Mouse (Mus musculus) bone marrow macrophage, adult 2 months (primary cell): Measurements from ENCODE around the gene Chst8. TPM values are rescaled to one million over a fixed set of nuclear protein-coding genes. Genes with fewer than 3 reads are reported as not detected.

Source experiments
- H3K27ac ChIP-seq: 2 replicates; pipeline ENCODE4 v1.5.1; 2012; ENCODE audit warnings: low read depth, low read length; ENCODE audit not compliant: insufficient read depth
- H3K4me1 ChIP-seq: 2 replicates; pipeline ENCODE4 v1.6.1; 2012; ENCODE audit warnings: low read length; ENCODE audit not compliant: control insufficient read depth, insufficient read depth
- H3K4me3 ChIP-seq: 2 replicates; pipeline ENCODE4 v1.5.1; 2012; ENCODE audit warnings: mild to moderate bottlenecking, low read length, moderate library complexity; ENCODE audit not compliant: insufficient read depth
- CTCF ChIP-seq: IDR thresholded peaks from 2 replicates; pipeline ENCODE4 v1.5.1; 2012; ENCODE audit warnings: low read depth, mild to moderate bottlenecking, low read length, moderate library complexity
- POLR2A ChIP-seq: IDR thresholded peaks from 2 replicates; pipeline ENCODE4 v1.6.1; 2012; ENCODE audit warnings: mild to moderate bottlenecking, low read depth, low read length, borderline replicate concordance
- polyA plus RNA-seq: library from polyadenylated mRNA; stranded (reverse); fragments of >200 nt; gene quantifications from 2 replicates; pipeline ENCODE4 v1.2.4, GENCODE M21; 2012; ENCODE audit not compliant: missing spikeins, insufficient read depth, insufficient read length

Chst8 gene
- polyA plus RNA-seq, 1 experiment: not detected

- H3K27ac ChIP-seq: no peak overlapping the region
- no peak for TF ChIP-seq CTCF
- no peak for TF ChIP-seq POLR2A
- no peaks in the 10 kb centered on the region for H3K4me1 ChIP-seq
- no peak overlapping the region for H3K4me3 ChIP-seq
These were observed 114.3 kb downstream of the Chst8 start for GRCm38 (mm10) chr7:34698221-34698620.

GRCm38 (mm10) chr7:34696086-34696485 lies 116.4 kb downstream of the Chst8 start:
- H3K4me1 ChIP-seq: no peaks in the 10 kb centered on the region
- H3K4me3 ChIP-seq: no peak overlapping the region
- no peak for TF ChIP-seq POLR2A
- TF ChIP-seq CTCF: no peak
- no peak overlapping the region for H3K27ac ChIP-seq

DNA sequence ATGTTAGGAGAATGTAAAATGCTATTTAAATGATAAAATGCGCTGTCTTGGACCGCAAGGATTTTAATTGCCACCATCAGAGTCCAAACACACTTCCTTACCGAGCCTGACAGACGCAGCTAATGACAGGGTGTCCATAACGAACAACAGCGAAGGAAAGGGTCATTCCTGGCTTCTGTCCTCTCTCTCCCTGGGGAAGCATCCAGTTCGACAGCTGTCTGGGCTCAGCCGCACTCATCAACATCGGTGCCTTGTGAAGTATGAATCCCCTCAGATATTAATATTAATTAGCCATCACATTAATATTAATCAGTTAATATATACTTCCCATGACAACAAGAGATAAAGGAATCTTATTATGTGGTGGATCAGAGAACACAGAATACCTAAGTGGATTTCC lies 117.6 kb downstream of the Chst8 start:
- no peak for TF ChIP-seq POLR2A
- TF ChIP-seq CTCF: no peak
- Histone ChIP-seq H3K27ac (no peak overlapping the region), H3K4me1 (no peaks in the 10 kb centered on the region), H3K4me3 (no peak overlapping the region)

DNA sequence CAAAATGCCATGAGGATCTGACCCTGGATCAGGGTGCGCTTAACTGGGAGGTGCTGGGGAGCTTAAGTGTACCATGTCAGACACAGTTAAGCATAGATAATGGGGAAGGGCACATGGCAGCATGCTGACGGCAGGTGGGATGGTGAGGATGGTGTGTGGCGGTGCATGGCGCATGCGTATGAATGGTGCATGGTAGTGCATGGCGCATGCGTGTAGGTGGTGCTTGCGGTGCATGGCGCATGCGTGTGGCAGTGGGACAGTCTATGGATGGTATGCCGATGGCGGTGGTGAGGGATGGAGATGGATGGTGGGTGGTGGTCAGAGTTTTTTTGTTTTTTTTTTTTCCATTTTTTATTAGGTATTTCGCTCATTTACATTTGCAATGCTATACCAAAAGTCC lies 118.6 kb downstream of the Chst8 start:
- Histone ChIP-seq H3K27ac (no peak overlapping the region), H3K4me1 (no peaks in the 10 kb centered on the region), H3K4me3 (no peak overlapping the region)
- no peak for TF ChIP-seq CTCF
- TF ChIP-seq POLR2A: no peak

DNA sequence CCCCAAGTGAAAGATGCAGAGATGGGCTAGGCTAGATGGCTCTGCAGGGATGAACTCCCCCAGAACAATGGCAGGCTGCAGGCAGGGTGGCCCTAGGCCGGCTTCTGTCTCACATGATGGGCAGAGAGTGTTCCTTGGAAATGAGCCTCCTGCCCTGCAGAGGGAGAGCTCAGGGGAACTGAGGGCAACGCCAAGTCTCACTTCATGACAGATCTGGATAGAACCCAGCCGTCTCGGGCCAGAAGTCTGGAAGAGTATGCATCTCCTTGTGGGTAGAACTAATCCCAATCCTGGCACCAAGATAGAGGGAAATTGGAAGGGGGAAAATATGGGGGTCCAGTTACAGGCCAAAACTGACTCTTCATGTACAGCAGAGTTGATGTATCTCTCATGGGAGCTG lies 119.4 kb downstream of the Chst8 start:
- Histone ChIP-seq H3K27ac (no peak overlapping the region), H3K4me1 (no peaks in the 10 kb centered on the region), H3K4me3 (no peak overlapping the region)
- TF ChIP-seq CTCF (no peak), POLR2A (no peak)

- Histone ChIP-seq H3K27ac (no peak overlapping the region), H3K4me1 (no peaks in the 10 kb centered on the region), H3K4me3 (no peak overlapping the region)
- TF ChIP-seq POLR2A (no peak), CTCF (no peak)
These were observed 122.4 kb downstream of the Chst8 start for GRCm38 (mm10) chr7:34690111-34690510.

GRCm38 (mm10) chr7:34689028-34689427 lies 123.5 kb downstream of the Chst8 start:
- TF ChIP-seq CTCF (no peak), POLR2A (no peak)
- H3K4me3 ChIP-seq: no peak overlapping the region
- H3K4me1 ChIP-seq: no peaks in the 10 kb centered on the region
- no peak overlapping the region for H3K27ac ChIP-seq

DNA sequence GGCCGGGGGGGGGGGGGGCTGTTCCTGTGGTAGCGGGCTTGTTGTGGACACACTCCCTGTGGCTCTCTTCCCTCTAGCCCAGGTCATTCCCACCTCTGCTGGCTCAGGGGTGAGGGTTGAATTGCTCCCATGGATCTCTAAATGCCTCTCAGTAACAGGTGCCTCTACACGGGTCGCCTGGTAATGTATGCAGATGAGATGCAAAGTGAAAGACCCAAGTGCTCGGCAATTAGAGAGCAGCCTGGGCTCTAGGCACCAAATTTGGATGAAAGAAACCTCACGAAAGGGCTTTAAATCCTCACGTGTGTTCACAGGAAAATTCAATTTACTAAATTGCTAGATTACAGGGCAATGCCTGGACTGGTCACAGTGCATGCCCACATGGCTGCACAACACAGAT lies 126.7 kb downstream of the Chst8 start:
- Histone ChIP-seq H3K4me1 (no peaks in the 10 kb centered on the region), H3K27ac (no peak overlapping the region), H3K4me3 (no peak overlapping the region)
- TF ChIP-seq POLR2A (no peak), CTCF (no peak)

DNA sequence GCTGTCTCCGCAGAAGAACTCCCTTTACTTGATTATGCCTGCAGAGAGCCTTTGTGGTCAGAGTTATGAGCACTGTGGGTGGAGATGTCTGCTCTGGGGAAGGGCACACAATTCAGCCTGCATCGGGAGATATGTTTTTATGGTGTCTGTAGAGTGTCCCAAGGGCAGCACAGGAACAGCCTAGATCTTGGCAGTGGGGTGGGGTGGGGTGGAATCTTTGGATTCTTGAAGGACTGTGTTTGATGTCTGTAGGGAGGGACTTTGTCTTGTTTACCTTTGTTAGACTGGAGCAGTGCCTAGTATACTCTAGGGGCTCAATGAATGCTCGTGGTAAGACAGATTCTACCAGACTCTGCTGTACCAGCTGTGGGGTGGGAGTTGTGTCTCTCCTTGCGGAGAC lies 127.3 kb downstream of the Chst8 start:
- TF ChIP-seq CTCF: no peak
- no peak for TF ChIP-seq POLR2A
- H3K27ac ChIP-seq: no peak overlapping the region
- H3K4me1 ChIP-seq: no peaks in the 10 kb centered on the region
- no peak overlapping the region for H3K4me3 ChIP-seq

DNA sequence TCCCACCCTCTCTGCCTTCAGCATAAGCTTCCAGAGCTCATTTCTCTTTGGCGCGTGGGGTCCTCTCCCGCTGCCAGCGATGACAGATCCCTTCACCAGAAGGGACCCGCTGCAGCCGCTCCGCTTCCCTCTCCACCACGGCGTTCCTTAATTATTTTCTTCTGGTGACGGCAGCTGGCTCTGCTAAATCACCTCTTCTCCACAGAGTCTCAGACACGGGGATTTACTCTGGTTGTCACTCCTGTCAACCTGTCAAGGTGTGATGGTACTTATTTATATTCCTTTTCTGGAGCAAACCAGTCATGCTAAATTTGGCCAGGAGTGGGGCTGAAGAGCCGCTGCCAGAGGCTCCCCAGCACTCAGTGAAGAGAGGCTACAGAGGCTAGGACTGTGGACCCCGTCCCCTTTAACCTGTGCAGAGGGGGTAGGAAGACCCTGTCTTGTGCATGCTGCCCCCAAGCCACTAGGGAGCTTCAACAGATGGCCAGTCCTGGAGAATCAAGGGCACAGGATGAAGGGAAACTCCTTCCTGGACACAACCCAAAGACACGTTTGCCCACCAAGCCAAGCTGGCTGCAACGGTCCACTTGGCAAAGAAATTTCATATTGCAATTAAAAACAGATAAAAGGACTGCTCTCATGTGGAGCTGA lies 131.6 kb downstream of the Chst8 start:
- Histone ChIP-seq H3K4me1 (no peaks in the 10 kb centered on the region), H3K4me3 (no peak overlapping the region), H3K27ac (no peak overlapping the region)
- TF ChIP-seq CTCF: no peak
- TF ChIP-seq POLR2A: no peak

DNA sequence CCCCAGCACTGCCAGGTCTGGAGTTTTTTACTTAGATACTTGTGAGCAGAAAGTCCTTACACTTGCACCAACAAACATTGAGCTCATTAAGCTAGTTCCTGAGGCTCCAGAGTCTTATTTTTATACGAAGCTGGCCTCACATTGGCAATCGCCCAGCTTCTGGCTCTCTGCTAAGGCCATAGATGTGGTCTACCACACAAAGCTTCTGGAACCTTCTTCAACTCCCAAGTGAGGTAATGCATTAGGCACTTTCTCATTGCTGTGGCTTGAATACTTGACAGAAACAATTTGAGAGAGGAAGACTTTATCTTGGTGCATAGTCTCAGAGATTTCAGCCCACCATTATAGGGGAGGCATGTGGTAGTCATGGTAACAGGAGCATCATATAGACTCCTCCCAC lies 132.6 kb downstream of the Chst8 start:
- Histone ChIP-seq H3K4me1 (no peaks in the 10 kb centered on the region), H3K27ac (no peak overlapping the region), H3K4me3 (no peak overlapping the region)
- no peak for TF ChIP-seq CTCF
- no peak for TF ChIP-seq POLR2A
